Mouse (Mus musculus): ENCODE data around the gene Mob3a.

Mob3a gene

GRCm38 (mm10) chr10:80677128-80677875, 24.5 kb downstream of the Mob3a start:
- peak; percentile 67 for DNase-seq

GRCm38 (mm10) chr10:80676198-80676928, 25.4 kb downstream of the Mob3a start:
- DNase-seq, result peak; percentile 99

GRCm38 (mm10) chr10:80675405-80676197, 26.2 kb downstream of the Mob3a start:
- peak; percentile 76 for DNase-seq

DNA sequence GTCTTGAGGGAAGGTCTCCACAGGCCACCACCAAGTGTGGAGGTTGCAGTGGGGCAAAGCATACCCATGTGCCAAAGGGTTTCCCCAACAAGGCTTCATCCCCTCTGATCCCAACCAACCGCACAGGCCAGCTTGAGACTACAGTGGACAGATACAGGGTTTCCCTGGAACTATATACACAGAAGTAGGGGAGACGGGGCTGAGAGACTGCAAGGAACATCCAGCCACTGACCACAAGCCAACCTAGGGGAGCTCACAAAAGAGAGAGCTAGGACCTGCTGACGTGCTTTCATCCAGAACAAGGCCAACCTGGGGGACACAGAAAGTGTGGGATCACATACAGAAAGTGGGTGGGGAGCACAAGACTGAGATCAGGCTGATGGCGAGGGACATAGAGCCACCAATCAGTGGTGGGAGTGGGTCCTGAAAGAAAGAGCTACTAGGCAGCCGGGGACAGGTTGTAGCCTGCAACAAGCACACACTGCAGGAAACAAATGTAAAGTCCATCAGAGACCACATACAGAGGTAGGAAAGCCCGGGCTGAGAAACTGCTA, 26.8 kb downstream of the Mob3a start:
- no peak for DNase-seq

DNA sequence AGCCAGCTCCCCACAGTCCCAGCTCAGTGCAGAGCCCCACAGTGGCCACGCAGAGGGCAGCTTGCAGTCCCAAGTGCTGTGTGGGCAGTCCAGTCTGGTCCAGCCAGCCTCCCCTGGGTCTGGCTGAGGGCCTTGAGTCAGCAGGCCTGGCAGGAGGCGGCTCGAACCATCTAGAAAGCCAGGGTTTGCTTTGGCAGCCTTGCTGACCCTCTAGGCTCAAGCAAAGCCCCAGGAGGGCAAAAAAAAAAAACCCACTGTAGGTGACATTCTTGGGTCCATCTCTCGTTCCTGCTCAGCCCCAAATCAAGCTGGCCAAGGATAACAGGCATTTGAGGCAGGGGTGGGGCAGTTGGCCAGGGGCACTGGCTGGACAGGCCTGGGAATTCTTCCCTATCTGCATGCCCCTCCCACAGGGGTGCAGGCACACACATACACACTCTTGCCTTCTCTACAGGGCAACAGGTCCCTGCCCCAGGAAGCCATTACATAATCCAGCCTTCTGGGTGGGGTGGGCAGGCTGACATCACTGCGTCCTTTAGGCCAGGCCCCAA, 27.5 kb downstream of the Mob3a start:
- DNase-seq, result peak; percentile 78

DNA sequence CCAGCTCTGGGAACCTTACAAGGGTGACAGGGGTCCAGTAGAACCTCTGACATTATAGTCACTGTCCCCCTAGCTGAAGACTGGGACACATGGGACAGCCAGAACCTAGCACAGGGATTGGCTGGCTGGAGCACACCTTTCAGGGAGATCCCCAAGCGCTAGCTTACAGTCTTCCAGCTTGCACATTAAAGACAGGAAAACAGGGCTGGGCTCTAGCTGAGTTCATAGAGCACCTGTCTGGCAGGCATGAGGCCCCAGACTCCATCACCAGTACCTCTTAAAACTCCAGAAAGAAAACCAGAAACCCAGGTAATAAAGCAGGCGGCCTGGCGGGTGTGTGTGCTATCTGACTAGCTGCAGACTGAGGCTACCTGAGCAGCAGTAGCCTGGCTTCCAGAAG, 28.1 kb downstream of the Mob3a start:
- no peak for DNase-seq

DNA sequence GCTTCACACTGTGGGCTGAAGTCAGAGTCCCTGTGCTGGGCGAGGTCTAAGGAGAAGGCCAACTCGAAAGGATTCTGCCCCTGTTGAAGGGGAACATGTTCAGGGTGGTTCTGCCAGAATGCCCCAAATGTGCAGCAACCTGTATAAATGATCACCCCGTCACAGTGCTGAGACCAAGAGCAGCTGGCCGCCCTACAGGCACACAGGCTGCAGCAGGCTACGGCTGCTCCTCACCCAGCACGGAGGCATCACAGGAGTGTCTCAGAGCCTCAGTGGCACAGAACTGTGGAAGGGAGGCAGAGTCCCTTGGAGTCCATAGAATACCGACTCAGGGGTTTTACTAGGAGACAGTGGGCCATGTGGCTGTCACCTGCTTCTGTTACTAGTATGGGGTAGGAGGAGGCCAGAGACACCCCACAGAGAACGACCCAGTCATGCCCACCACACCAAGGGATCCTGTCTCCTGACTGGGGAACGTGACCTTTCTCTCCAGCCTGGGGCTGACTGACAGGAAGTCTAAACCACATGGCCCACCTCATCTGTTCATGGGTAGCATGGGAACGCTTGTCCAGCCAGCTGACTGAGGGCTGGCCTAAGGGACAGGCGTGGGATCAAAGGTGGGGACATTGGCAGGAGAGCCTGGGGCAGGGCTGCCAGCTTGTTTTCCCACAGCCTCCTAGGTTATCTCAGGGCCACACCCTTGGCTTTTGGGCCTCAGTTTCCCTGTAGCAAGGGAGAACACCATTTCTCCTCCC, 29.7 kb downstream of the Mob3a start:
- peak; percentile 64 for DNase-seq

DNA sequence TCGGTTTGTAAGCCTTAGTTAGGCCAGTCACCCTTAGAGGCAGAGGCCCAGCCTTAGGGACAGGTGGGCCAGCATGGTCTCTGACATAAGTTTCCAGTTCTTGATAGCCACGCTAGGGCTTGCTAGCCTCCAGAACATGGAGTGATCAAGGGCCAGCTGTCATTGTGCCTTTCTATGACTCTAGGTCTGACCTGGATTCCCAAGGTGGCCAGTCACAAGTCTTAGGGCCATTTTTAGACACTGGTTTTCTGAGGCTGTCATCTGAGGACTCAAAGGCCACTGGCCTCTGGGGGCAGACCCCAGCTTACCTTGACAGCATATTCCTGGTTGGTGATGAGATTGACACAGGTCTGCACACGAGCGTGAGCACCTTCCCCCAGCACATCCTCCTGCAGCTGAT, 30.5 kb downstream of the Mob3a start:
- no peak for DNase-seq

DNA sequence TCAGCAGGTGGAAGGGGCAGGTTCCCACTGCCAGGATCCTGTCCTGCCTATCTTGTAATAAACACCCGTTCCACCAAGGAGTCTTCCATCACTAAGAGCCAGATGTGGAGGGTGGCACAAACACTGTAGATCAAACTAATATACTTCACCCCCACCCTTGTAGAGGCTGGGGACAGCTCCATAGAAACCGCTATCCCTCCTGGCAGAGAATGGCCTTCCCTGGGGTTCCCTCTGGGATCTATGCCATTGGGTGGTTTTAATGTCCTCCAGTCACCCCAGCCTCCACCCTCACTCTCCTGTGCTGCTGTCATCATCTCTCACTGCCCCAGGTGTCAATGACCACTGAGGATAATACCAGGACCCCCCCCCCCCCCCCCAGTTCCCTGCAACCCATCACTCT, 31.2 kb downstream of the Mob3a start:
- peak; percentile 58 for DNase-seq

DNA sequence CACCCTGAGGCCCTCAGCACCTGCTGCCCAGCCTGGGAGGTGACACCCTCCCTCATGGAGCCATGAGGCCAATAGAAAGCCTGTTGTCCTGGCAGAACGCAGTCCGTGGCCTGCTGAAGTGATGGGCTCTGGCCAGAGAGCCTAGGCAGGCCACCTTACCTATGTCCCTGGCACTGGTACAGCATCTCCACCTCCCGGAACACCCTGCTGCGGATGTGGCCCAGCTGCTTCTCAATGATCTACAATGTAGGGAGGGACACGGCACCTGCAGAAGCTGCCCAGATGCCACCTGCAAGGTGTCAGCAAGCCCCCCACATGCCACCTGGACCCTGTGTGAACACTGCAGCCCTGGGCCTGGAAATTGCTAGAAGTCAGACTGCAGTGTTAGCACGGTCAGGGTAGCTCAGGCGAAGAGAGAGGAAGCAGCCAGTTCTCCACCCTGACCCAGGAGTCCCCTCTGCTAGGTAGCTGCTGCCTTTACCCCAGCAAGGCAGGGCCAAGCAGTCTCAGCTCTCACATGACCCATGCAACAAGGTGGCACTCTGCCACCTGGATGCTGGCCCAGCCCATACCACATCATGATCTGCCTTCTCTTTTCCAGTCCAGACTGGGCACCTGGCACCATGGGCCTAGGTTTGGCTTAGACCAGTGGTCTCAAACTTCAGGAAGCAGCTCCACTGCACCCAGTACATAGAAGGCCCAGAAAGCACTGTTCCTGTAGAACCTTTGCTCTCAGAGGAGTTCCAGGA, 31.9 kb downstream of the Mob3a start:
- DNase-seq, result peak; percentile 89

GRCm38 (mm10) chr10:80669018-80669417, 32.8 kb downstream of the Mob3a start:
- DNase-seq, result no peak

GRCm38 (mm10) chr10:80668614-80669013, 33.2 kb downstream of the Mob3a start:
- peak; percentile 82 for DNase-seq

GRCm38 (mm10) chr10:80666837-80667412, 34.9 kb downstream of the Mob3a start:
- DNase-seq, result no peak

DNA sequence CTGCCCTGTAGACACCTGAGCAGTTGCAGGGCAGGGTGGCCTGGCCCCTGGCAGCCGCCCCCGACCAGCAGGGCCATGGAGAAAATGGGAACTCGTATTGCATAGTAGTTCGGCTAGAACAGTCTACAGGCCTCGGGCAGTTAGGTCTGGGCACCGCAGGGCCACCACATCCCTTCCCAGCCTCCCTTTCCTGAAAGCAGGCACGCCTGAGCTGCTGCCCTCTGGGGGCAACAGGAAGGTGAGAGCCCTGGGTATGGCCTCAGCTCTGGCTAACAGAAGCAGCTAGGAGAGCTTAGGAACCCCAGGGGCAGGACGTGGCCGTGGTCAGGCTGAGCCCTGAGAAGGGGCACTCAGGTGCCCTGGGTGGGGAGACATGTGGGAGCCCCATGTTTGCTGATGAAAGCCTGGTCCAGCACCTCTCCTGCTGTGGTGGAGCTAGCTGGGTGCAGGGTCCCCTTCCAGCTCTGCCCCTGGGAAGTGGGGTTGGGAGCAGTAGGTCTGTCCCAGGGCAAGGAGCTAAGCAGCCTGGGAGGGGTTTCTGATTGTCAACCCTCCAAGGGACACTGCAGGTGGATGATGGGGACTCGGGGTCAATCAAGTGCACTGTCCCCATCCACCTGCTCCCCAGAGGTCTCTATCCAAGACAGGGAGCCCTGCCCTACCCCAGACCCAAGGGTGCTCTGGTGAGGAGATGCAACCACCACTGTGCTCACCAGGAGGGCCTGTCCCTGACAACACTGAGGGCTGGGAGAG, 35.6 kb downstream of the Mob3a start:
- no peak for DNase-seq

DNA sequence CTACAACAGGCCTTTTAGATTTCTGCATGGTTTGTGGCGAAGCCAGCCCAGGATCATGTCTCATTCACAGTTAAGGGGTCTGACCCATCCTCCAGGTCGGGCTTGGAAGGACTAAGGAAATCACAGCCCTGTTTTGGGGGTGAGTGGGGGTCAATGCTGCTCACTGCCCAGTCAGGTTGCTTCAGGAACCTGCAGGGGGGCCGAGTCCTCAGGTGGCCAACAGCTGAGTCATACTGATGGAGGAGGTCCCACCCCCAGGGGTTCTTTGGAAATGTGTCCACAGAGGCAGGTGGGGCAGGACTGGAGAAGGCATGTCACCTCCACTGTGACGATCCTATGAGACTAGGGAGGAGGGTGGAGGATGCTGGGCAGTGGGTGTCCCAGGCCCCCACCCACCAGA, 36.3 kb downstream of the Mob3a start:
- peak; percentile 67 for DNase-seq

DNA sequence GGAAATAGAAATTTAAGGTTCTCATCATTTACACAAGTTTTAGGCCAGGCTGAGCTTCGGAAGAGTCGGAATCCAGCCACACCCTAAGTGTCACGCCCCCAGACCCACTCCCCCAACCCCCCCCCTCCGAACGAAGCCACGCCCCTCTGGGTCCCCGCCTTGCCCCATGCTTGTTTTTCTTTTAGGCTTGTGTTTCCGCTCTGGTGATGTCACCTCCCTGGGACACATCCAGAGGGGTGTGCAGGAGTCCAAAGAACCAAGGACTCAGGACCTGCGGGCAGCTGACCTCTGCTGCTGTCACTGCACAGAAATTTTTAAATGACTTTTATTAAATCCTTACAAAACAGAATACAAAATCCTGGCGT, 36.8 kb downstream of the Mob3a start:
- no peak for DNase-seq

DNA sequence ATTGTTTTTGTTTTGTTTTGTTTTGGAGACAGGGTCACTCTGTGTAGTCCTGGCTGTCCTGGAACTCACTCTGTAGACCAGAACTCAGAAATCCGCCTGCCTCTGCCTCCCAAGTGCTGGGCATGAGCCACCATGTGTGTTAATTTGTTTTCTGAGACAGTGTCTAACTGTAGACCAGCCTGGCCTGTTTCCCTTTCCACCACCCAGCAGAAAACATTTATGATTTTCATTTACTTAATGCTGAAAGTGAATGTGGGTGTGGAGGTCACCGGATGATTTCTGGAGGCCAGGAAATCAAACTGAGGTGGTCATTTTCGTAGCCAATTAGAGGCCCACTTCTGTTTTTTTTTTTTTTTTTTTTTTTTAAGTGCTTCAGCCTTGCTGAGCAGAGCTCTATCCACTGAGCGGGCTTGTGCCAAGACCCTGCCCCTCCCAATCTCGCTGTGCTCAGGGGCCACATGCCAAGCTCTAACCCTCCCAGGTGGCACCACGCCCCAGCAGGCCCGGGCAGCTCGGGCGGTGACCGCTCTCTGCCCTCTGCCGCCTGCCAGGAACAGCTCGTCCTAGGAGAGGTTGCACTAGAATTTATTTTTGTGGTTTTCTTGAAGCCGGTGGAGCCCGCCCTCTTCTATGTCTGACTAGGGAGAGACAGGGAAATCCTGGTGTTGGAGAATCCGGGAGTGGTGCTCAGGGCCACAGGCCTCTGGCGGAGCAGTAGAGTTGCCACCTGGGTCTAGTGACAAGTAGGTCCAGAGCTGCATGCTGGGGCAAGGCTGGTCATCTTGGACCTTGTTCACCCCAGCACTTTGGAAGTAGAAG, 37.4 kb downstream of the Mob3a start:
- peak; percentile 81 for DNase-seq

DNA sequence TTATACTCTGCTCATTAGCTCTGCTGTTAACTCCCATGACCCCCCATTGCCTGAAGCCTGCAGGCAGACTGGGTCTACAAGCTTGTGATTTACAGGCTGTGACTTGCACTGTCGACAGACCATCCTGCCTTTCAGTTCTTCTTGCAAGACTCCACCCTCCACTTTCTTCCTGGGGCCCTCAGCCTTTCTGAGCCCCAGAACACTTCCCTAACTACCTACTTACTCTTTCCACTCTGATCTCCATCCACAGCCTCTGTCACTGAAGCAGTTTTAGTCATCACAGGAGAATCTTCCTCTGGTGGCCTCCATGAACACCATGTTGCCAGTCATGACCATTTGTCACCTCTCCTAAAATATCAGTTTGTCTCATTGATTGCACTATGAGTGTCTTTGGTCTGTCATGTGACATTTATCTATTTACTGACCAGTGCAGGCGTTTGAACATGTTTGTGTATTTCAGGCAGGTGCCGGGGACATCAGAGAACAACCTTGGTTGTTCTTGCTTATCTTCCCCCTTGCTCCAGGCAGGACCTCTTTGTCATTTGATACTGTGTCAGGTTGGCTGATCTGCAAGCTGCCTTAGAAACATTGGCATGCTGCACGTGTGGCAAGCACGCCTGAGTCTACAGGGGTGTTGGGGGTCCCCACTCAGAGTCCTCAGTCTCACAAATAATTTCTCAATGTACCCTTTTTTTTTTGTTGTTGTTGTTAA, 38.1 kb downstream of the Mob3a start:
- DNase-seq, result no peak

DNA sequence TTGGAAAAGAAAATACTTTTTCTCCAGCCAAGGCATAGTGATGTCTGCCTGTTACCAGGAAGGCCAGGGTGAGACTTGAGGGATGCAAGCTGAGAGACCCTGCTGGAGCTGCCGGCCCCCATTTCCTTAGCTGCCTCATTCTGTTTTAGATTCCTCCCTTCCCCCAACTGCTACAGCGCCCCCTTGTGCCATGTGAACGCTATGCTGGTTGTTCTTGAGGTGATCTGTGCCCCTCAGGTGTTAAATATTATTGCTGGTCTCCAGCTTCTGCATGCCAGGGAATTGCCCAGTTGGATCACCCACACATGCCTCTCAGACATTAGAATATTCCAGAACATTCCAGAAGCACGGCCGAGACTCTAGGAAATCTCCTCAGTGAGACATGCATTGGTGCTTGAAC, 40.6 kb downstream of the Mob3a start:
- no peak for DNase-seq

Data from cerebellum, adult 9-10 months (tissue).